Mouse (Mus musculus) heart, postnatal 10 days (tissue): ENCODE measurements at regions not wholly inside any gene's neighbourhood (a gene's known extent, or its start where the extent isn't known, plus 50 kb on each side); places are given as distances from the start of the nearest gene placed in this dataset.

Experiments used
- DNase-seq, 2 experiments: peaks; one replicate each; pipeline ENCODE4 v3.0.0; 2021
- intact Hi-C: fragments of 180-260 bp; cut with DNase I; formaldehyde crosslinking; loops from one replicate; pipeline ENCODE4 v1.15.1; 2025

DNA sequence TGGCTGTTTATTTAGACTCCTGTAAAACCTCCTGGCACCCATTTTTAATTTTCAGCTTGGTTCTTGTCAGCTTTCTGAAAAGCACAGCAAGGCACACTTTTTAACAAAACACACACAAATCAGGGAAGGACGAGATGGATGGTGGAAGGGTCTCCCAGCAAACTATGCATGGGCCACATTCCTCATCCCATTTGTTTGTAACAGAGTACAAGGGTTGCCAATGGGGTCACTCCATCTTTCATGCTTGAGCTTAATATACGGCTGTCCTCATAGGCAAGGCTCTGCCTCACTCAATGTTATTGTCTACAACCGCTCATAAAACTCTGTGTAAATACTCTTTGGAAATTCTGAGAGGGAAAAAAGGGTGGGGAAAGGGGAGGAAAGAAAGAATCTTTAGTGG is 347.9 kb upstream of the Slc24a2 start:
- no peak for DNase-seq
- intact Hi-C loops = no loop called here

DNA sequence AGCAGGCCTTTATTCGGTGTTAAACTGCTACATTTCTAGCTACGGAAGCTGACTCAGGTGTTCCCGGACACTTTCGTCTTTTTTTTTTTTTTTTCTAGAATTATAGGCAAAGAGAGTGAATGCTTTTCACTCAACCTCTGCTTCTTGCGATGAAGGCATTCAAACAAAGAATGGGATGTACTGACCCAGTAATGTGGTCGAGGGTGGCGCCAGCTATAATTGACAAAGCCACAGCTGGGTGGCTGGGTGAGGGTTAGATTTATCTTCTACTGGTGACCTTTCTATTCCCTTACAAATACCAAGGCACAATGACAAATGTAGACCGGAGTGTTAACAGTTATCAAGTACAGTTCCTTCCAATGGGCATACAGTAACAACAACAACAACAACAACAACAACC is 340.7 kb upstream of the Slc24a2 start:
- DNase-seq = no peak
- intact Hi-C loops = no loop called here

DNA sequence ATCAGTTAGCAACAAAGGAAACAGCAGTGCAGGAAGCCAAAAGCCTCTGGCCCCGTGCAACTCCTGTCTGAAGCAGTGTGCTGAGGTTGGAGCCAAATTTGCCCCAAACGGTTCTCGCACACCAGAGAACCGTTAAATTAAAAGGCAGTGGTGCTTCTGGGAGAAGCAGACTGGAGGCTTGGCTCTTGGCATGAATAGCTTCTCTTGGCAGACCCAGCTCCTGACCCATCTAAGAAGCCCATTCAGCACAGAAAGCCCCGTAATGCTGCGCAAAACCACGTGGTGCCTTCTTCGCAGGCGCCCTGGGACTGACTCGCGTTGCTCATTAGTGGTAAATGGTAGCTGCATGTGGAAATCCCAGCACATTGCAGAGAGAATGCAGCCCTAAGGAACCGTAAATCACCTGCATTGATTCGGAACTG is 340.2 kb upstream of the Slc24a2 start:
- DNase-seq = peak; percentile 5 to 16
- intact Hi-C loops = no loop called here

DNA sequence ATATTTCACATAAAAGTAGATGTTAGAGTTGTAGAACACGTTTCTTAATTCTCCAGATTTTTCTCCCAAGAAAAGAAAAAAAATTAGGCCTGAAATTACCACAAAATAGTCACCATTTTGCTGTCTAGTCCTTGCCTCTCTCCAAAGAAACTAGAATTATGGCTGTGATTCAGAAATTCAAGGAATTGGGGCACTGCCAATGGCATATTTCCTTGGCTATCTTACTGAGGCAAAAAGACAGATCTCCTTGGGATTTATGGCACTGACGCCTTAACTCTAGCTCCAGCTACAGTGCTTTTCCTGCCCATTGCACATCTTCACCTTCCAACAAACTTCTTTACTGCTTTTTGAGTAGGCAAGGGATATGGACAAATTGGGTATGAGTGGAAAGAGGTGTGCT is 336.3 kb upstream of the Slc24a2 start:
- intact Hi-C loops = no loop called here
- DNase-seq = no peak

DNA sequence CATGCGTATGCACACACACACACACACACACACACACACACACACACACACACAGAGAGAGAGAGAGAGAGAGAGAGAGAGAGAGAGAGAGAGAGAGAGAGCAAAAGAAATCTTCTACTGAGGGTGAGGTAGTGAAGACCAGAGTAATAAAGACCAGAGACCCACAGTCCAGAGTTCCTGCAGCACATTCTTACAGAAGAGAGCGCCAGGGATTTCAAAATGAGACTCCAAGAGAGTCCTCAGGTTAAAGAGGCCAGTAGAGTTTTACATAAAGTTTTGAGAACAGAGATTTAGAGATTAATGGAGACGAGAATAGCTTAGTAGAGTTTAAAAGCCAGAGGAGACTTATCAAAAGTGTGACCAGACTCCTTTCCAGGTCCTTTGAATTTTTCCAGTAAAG is 324.6 kb upstream of the Slc24a2 start:
- intact Hi-C loops = no loop called here
- DNase-seq = no peak
